Mouse (Mus musculus) midbrain, embryonic 11.5 days (tissue): ENCODE measurements around the gene Rbbp5. TPM values are rescaled to one million over a fixed set of nuclear protein-coding genes. Genes with fewer than 3 reads are reported as not detected.

ENCODE experiments used
- ATAC-seq: fragments of 200-750 bp; cut with Nextera tagmentation; 2 replicates; pipeline ENCODE4 v1.8.0; 2017; ENCODE audit warnings: moderate TSS enrichment, moderate library complexity; ENCODE audit not compliant: low FRiP score
- DNase-seq: peaks from one replicate; pipeline ENCODE4 v3.0.0; 2015; ENCODE audit warnings: low spot score; ENCODE audit errors: missing footprints
- H3K27ac ChIP-seq: fragments of 300-500 bp; sonication (generic); 2 replicates; pipeline ENCODE4 v1.5.1; 2014; ENCODE audit warnings: low read depth, low read length
- H3K27me3 ChIP-seq: fragments of 300-500 bp; sonication (generic); 2 replicates; pipeline ENCODE4 v1.6.1; 2014; ENCODE audit warnings: mild to moderate bottlenecking, low read length, moderate library complexity, mixed read lengths; ENCODE audit not compliant: control insufficient read depth, insufficient read depth
- H3K36me3 ChIP-seq: fragments of 300-500 bp; sonication (generic); 2 replicates; pipeline ENCODE4 v1.6.1; 2014; ENCODE audit warnings: mild to moderate bottlenecking, low read length, moderate library complexity, mixed read lengths; ENCODE audit not compliant: control insufficient read depth, insufficient read depth
- H3K4me1 ChIP-seq: fragments of 300-500 bp; sonication (generic); 2 replicates; pipeline ENCODE4 v1.6.1; 2014; ENCODE audit warnings: low read length; ENCODE audit not compliant: control insufficient read depth, insufficient read depth
- H3K4me2 ChIP-seq: fragments of 300-500 bp; sonication (generic); 2 replicates; pipeline ENCODE4 v1.6.1; 2014; ENCODE audit warnings: mild to moderate bottlenecking, moderate library complexity
- H3K4me3 ChIP-seq: fragments of 300-500 bp; sonication (generic); 2 replicates; pipeline ENCODE4 v1.5.1; 2014; ENCODE audit warnings: low read depth, low read length
- H3K9ac ChIP-seq: fragments of 300-500 bp; sonication (generic); 2 replicates; pipeline ENCODE4 v1.6.1; 2014; ENCODE audit warnings: low read length
- H3K9me3 ChIP-seq: fragments of 300-500 bp; sonication (generic); 2 replicates; pipeline ENCODE4 v1.6.1; 2016; ENCODE audit warnings: low read length; ENCODE audit not compliant: control insufficient read depth
- WGBS: fragments of 180-500 bp; shearing (Covaris S2); extraction: QIAGEN DNeasy Blood & Tissue Kit; methylation state at CpG from one replicate; pipeline ENCODE4 v1.1.7; 2014; 5-methylcytosine and 5-hydroxymethylcytosine counted together
- polyA plus RNA-seq: library from polyadenylated mRNA; unstranded; fragments of >200 nt; fragmentation: Nextera tagmentation; extraction: Ambion mirVana; gene quantifications from 2 replicates; pipeline ENCODE4 v1.2.1, GENCODE M21; 2014

Gene Rbbp5
- polyA plus RNA-seq, 1 experiment from 2014 or later = 65.2 TPM

DNA sequence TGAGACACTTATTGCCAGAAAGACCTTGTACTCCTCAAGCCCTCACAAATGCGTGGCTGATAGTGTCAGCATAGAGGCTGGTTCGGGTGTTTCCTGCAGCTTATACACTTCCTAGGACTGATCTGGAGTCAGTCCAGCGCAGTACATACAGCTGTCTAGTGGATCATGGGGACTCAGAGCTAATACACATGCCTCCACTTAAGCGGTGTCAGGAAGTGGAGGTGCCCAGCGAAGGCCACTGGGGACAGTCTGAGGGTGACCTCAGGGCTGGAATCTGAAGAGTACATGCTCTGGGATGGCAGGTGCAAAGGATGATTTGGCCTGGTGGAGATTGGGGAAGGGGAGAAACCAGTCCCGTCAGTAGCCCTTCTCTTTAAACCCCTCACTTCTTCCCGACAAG is 63.5 kb downstream of the Rbbp5 start:
- ATAC-seq = no peak
- H3K4me1 ChIP-seq = peaks cover 12% of the 10 kb centered on the region
- DNase-seq = peak; percentile 81
- peak overlapping the region; percentile 51 for H3K4me2 ChIP-seq
- H3K27me3 ChIP-seq = peaks cover 21% of the 10 kb centered on the region
- H3K36me3 ChIP-seq = no peaks in the 10 kb centered on the region
- H3K9ac ChIP-seq = no peak overlapping the region
- no peak overlapping the region for H3K27ac ChIP-seq
- 64% methylated on average over 7 of the region's 7 CpGs for WGBS
- H3K9me3 ChIP-seq = no peaks in the 10 kb centered on the region
- peak overlapping the region; percentile 33; the same call in 1 of the 2 replicates for H3K4me3 ChIP-seq

DNA sequence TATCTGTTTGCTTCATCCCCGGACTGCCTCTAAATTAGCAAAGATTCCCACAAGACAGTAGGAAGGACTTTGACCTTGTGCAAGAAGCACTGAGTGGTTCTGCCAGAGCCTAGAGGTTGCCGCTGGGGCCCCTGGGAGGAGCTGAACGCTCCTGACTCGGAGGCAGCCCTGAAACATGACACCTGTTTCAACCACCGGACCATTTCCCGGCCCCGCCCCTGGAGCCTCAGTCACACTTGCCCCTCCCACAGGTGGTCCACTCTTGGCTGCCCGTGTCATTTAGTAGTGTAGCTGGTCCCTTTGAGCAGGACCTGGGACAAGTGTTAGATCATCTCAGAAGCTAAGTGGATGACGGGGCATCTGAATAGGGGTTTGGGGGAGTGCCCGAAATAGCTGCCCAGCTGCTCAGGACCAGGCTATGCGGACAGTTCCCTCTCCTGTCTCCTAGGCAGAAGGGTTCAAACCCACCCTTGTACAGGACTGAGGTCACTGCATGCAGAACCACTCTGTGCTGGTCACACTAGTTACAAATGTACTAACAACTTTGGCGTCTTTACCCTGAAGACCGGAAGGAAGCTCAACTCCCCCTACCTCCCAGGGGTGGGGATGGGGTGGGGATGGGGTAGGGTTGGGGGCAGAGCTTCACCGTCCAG is 64.1 kb downstream of the Rbbp5 start:
- WGBS = 7% methylated on average over 14 of the region's 14 CpGs
- Histone ChIP-seq H3K4me3 (peak overlapping the region; percentile 33), H3K36me3 (no peaks in the 10 kb centered on the region), H3K4me2 (peak overlapping the region; percentile 51), H3K9me3 (no peaks in the 10 kb centered on the region), H3K9ac (no peak overlapping the region), H3K4me1 (peaks cover 12% of the 10 kb centered on the region), H3K27me3 (peaks cover 21% of the 10 kb centered on the region), H3K27ac (no peak overlapping the region)
- ATAC-seq = peak; percentile 33
- peak; percentile 88 for DNase-seq

DNA sequence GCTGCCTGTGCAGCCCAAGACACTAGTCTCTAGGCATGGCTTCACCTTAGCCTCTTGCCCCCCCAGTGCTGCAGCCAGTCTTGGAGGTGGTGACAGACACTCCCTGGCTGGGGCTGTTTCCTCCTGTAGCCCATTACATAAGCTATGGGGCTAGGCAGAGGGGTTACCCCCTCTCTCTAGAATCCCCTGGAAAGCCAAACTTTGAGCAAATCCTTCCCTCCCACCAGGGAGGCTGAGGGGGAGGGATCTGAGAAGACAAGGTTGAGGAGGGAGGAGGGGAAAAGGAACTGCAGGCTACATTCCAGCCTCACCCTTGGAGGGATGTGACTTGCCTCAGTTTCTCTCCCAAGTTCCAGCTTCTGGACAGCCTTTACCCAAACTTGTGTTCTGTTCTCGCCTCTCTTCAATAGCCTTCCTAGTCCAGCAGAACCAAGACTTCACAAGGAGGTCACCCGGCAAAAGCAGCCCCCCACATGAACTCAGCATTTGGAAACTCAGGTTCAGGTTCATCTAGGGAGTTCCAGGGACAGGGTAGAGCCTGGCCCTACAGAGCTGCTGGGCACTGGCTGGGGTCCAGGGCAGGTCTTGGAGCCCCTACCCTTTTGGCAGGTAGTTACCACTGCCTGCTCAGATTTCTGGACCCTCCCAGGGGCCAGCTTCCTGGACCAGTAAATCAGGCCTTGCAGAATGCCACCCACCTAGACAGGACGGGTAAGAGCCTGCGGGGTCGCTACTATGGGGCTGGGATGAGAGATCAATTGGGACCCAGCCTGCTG is 64.8 kb downstream of the Rbbp5 start:
- peaks cover 21% of the 10 kb centered on the region for H3K27me3 ChIP-seq
- DNase-seq = no peak

DNA sequence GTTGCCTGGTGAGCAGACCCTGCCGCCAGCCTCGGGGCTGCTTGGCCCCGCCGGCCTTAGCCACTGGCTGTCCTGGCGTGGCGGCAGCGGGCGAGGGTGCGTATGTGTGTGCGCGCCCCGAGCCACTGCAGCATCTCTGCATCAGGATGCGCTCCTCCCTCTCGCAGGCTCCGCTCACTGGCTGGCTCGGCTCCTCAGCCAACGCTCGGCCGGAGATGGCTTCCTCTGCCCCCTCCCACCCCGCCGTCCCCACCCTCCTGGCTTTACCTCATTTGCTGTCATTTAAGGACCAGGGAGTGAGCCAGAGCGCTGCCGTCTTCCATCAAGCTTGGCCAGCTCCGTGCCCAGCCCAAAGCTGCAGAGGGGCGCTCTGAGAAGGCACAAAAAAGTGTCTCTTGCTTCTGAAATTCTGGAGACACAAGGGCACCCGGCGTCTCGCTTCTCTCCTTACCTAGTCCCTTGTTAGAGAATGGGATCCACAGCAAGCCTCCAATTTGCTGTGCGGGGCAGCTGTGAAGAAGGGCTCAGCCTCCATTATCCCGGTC is 65.7 kb downstream of the Rbbp5 start, which contains the start of gene Cntn2:
Gene Cntn2, minus strand, starts transcription at position 495 of the 545 bp plus-strand sequence.
- peak within 1 kb of the TSS; percentile 33 for H3K4me3 ChIP-seq
- peak within 1 kb of the TSS; percentile 54 for H3K9ac ChIP-seq
- H3K9me3 ChIP-seq = no peaks in the 10 kb centered on the region
- DNase-seq = peak; percentile 94
- WGBS = under 1% methylated on average over 30 of the region's 30 CpGs
- H3K4me2 ChIP-seq = peak within 1 kb of the TSS; percentile 51
- H3K27me3 ChIP-seq = peaks cover 21% of the 10 kb centered on the region
- H3K27ac ChIP-seq = peak within 1 kb of the TSS; percentile 35; the same call in 1 of the 2 replicates
- peaks cover 9% of the 10 kb centered on the region for H3K4me1 ChIP-seq
- H3K36me3 ChIP-seq = no peaks in the 10 kb centered on the region
- peak; percentile 87 for ATAC-seq

More for the DNA sequence above, 64.8 kb downstream of the Rbbp5 start:
- Histone ChIP-seq H3K4me2 (peak overlapping the region; percentile 51), H3K9me3 (no peaks in the 10 kb centered on the region), H3K4me3 (peak overlapping the region; percentile 33), H3K9ac (peak overlapping the region; percentile 54), H3K27ac (peak overlapping the region; percentile 35; the same call in 1 of the 2 replicates), H3K36me3 (no peaks in the 10 kb centered on the region), H3K4me1 (peaks cover 12% of the 10 kb centered on the region)
- whole genome bisulfite sequencing = 10% methylated on average over 5 of the region's 5 CpGs
- no peak; the same call in 1 of the 2 replicates for ATAC-seq

DNA sequence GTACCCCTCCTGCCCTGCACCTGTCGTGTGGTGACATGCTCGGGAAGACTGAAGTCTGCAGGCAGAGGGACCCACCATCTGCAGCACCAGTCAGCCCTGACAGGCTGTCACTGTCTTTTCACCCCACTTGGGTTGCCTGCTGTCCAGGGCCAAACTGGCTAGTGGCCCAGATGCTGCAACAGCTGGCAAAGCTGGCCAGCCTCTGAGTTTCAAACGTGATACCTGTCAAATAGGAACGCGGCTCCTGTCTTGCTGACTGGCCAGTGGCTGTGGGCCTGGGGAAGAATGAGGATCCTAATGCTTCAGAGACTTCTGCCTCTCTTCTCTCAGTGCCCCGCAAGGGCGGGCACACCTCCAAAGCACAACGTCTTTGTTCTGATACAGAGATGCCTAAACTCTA is 66.6 kb downstream of the Rbbp5 start:
- Histone ChIP-seq H3K36me3 (no peaks in the 10 kb centered on the region), H3K9me3 (no peaks in the 10 kb centered on the region), H3K4me3 (no peak overlapping the region), H3K4me2 (no peak overlapping the region), H3K9ac (no peak overlapping the region), H3K4me1 (peaks cover 6% of the 10 kb centered on the region; the same call in 1 of the 2 replicates), H3K27ac (no peak overlapping the region), H3K27me3 (peaks cover 21% of the 10 kb centered on the region)
- 68% methylated on average over 8 of the region's 8 CpGs for WGBS
- ATAC-seq = no peak
- DNase-seq = peak; percentile 83

Other genes starting within 250 kb of the Rbbp5 start
- gene Gm10188, start 247.6 kb upstream of the Rbbp5 start, polyA plus RNA-seq = 0.55 and 0.66 TPM in 2 replicates
- gene Klhdc8a, start 178.7 kb upstream of the Rbbp5 start, polyA plus RNA-seq = 3.5 and 4.5 TPM in 2 replicates
- 100 and 105 TPM in 2 replicates for gene Nuak2, start 161.2 kb upstream of the Rbbp5 start, polyA plus RNA-seq
- 8.9 and 11.1 TPM in 2 replicates for gene Tmcc2, start 86.1 kb upstream of the Rbbp5 start, polyA plus RNA-seq
- gene Dstyk, start 59.8 kb upstream of the Rbbp5 start, polyA plus RNA-seq = 11.6 and 13.0 TPM in 2 replicates
- gene Tmem81, start 28.9 kb downstream of the Rbbp5 start, polyA plus RNA-seq = 0.86 and 1.5 TPM in 2 replicates
- 30.9 and 31.4 TPM in 2 replicates for gene Cntn2, start 65.9 kb downstream of the Rbbp5 start, polyA plus RNA-seq